Mouse (Mus musculus) midbrain, embryonic 14.5 days (tissue): Measurements from ENCODE around the gene Gm7945. TPM values are rescaled to one million over a fixed set of nuclear protein-coding genes. Genes with fewer than 3 reads are reported as not detected.
A peak's percentile ranks its signal among the peaks of the same experiment; 100 is the strongest.
"Not testable (repeated sequence)": the region's sequence is repeated elsewhere in the genome, so short reads cannot be mapped to it uniquely, and the experiment has no call there.

Experiments used
- ATAC-seq: fragments of 200-750 bp; cut with Nextera tagmentation; 2 replicates; pipeline ENCODE4 v1.8.0; 2017; ENCODE audit warnings: moderate number of reproducible peaks, moderate library complexity; ENCODE audit not compliant: low FRiP score, low TSS enrichment
- DNase-seq: peaks from one replicate; pipeline ENCODE4 v3.0.0-alpha.2; 2015
- H3K27ac ChIP-seq: fragments of 300-500 bp; sonication (generic); replicated peaks from 2 replicates; pipeline ENCODE4 v1.5.1; 2014; ENCODE audit warnings: mild to moderate bottlenecking, low read depth, low read length, moderate library complexity
- H3K27me3 ChIP-seq: fragments of 300-500 bp; sonication (generic); 2 replicates; pipeline ENCODE4 v1.6.1; 2014; ENCODE audit warnings: low read length, control low read depth, mixed read lengths; ENCODE audit not compliant: control insufficient read depth, insufficient read depth
- H3K36me3 ChIP-seq: fragments of 300-500 bp; sonication (generic); 2 replicates; pipeline ENCODE4 v1.6.1; 2014; ENCODE audit warnings: low read length, control low read depth; ENCODE audit not compliant: control insufficient read depth, insufficient read depth
- H3K4me1 ChIP-seq: fragments of 300-500 bp; sonication (generic); 2 replicates; pipeline ENCODE4 v1.6.1; 2014; ENCODE audit warnings: mild to moderate bottlenecking, antibody characterized with exemption, low read length, control low read depth; ENCODE audit not compliant: control insufficient read depth, insufficient read depth
- H3K4me2 ChIP-seq: fragments of 300-500 bp; sonication (generic); 2 replicates; pipeline ENCODE4 v1.6.1; 2014; ENCODE audit warnings: mild to moderate bottlenecking, low read length, moderate library complexity
- H3K4me3 ChIP-seq: fragments of 300-500 bp; sonication (generic); replicated peaks from 2 replicates; pipeline ENCODE4 v1.5.1; 2014; ENCODE audit warnings: low read depth, low read length
- H3K9ac ChIP-seq: fragments of 300-500 bp; sonication (generic); replicated peaks from 2 replicates; pipeline ENCODE4 v1.6.1; 2014; ENCODE audit warnings: mild to moderate bottlenecking, low read length, moderate library complexity
- H3K9me3 ChIP-seq: fragments of 300-500 bp; sonication (generic); 2 replicates; pipeline ENCODE4 v1.6.1; 2016; ENCODE audit warnings: low read length, control low read depth, mixed read lengths; ENCODE audit not compliant: control insufficient read depth
- WGBS: fragments of 180-500 bp; shearing (Covaris S2); extraction: QIAGEN DNeasy Blood & Tissue Kit; methylation state at CpG from one replicate; pipeline ENCODE4 v1.1.7; 2014; 5-methylcytosine and 5-hydroxymethylcytosine counted together
- polyA plus RNA-seq: library from polyadenylated mRNA; unstranded; fragments of >200 nt; fragmentation: Nextera tagmentation; extraction: Ambion mirVana; gene quantifications from 2 replicates; pipeline ENCODE4 v1.2.1, GENCODE M21; 2014

Gene Gm7945
- polyA plus RNA-seq, result not detected in 2 replicates

GRCm38 (mm10) chr14:41386279-41386678 lies at the start of gene Gm7945:
Gene Gm7945 (minus strand): TSS chr14:41386379.
- H3K9me3 ChIP-seq, H3K4me3 ChIP-seq, H3K4me2 ChIP-seq, DNase-seq, ATAC-seq, H3K27me3 ChIP-seq, H3K27ac ChIP-seq, H3K4me1 ChIP-seq, H3K9ac ChIP-seq, H3K36me3 ChIP-seq: not testable (repeated sequence)
- WGBS, result no CpG with 5 or more reads among the region's 3 CpGs

- not testable (repeated sequence) for H3K4me1 ChIP-seq, H3K4me3 ChIP-seq, H3K9me3 ChIP-seq, H3K36me3 ChIP-seq, H3K27ac ChIP-seq, H3K9ac ChIP-seq, H3K27me3 ChIP-seq, ATAC-seq
- DNase-seq, result peak; percentile 20
- H3K4me2 ChIP-seq, result peak overlapping the region; percentile 28
- WGBS, result 14% methylated on average over 10 of the region's 16 CpGs
These were observed 39.4 kb upstream of the Gm7945 start for GRCm38 (mm10) chr14:41425393-41426075.

- not testable (repeated sequence) for DNase-seq, H3K4me1 ChIP-seq, H3K36me3 ChIP-seq, H3K9me3 ChIP-seq, H3K4me3 ChIP-seq, H3K9ac ChIP-seq, H3K27me3 ChIP-seq, ATAC-seq, H3K27ac ChIP-seq
- WGBS, result 13% methylated on average over 14 of the region's 14 CpGs
- H3K4me2 ChIP-seq, result peak overlapping the region; percentile 28; the same call in 1 of the 2 replicates
These were observed 38.5 kb upstream of the Gm7945 start for GRCm38 (mm10) chr14:41424694-41425093.

GRCm38 (mm10) chr14:41408181-41408580 lies 22.0 kb upstream of the Gm7945 start, which contains the start of gene Gm6482:
Gene Gm6482 (minus strand): TSS chr14:41408281.
- H3K27me3 ChIP-seq, H3K4me3 ChIP-seq, H3K4me2 ChIP-seq, ATAC-seq, H3K36me3 ChIP-seq, H3K4me1 ChIP-seq, H3K27ac ChIP-seq, H3K9me3 ChIP-seq, H3K9ac ChIP-seq, DNase-seq: not testable (repeated sequence)
- no CpG with 5 or more reads among the region's 2 CpGs for WGBS

GRCm38 (mm10) chr14:41348309-41348708 lies 37.9 kb downstream of the Gm7945 start, which contains the start of gene Gm5798:
Gene Gm5798 (plus strand): TSS chr14:41348609.
- not testable (repeated sequence) for ATAC-seq, H3K4me3 ChIP-seq, H3K9me3 ChIP-seq, DNase-seq, H3K36me3 ChIP-seq, H3K27ac ChIP-seq, H3K27me3 ChIP-seq, H3K4me2 ChIP-seq, H3K4me1 ChIP-seq, H3K9ac ChIP-seq
- WGBS, result 70% methylated on average over 2 of the region's 2 CpGs

Other genes starting within 250 kb of the Gm7945 start
- not detected in 2 replicates for gene Mbl1, start 234.9 kb downstream of the Gm7945 start, polyA plus RNA-seq
- gene Sftpd, start 201.2 kb downstream of the Gm7945 start, polyA plus RNA-seq, result not detected in 2 replicates
- 0.32 and 0.49 TPM in 2 replicates for gene Gm2832, start 107.6 kb downstream of the Gm7945 start, polyA plus RNA-seq
- not detected in 2 replicates for gene Gm5798, start 37.8 kb downstream of the Gm7945 start, polyA plus RNA-seq
- gene Gm6482, start 21.9 kb upstream of the Gm7945 start, polyA plus RNA-seq, result not detected in 2 replicates
- not detected in 2 replicates for gene Gm7954, start 67.1 kb upstream of the Gm7945 start, polyA plus RNA-seq
- gene Gm3486, start 103.1 kb upstream of the Gm7945 start, polyA plus RNA-seq, result not detected in 2 replicates
- not detected in 2 replicates for gene Gm7970, start 169.2 kb upstream of the Gm7945 start, polyA plus RNA-seq
- gene 1700049E17Rik2, start 186.8 kb upstream of the Gm7945 start, polyA plus RNA-seq, result not detected in 2 replicates
- gene Gm3072, start 238.2 kb upstream of the Gm7945 start, polyA plus RNA-seq, result not detected in 2 replicates